Mouse (Mus musculus): Measurements from ENCODE around the gene Dscaml1. TPM values are rescaled to one million over a fixed set of nuclear protein-coding genes. Genes with fewer than 3 reads are reported as not detected.

The Dscaml1 gene
- polyA plus RNA-seq, 1 experiment = 1.3 TPM

DNA sequence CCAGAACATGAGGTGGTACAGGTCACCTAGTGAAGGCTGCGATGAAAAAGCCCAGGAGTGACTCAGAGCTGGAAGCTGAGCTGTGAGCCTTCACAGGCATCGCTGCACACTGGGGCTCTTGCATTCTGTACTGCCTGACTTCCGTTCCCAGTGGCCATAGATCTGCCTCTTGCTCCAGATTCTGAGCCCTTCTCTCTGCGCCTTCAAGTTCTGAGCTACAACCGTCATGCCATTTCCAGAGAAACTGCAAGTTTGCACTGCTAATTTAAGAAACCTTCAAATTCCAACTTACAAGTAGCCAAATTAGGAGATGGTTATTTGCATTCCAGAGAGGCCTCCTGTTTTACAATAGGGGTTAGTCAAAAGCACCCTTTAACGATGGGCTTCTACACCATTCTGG is 93.4 kb downstream of the Dscaml1 start:
- H3K27ac ChIP-seq (ENCODE audit: insufficient read depth, low read length) = no peak overlapping the region
- WGBS = 78% methylated on average over 6 of the region's 6 CpGs
- DNase-seq (ENCODE audit: low read depth in 1 of 2, low spot score in 2 of 2) = no peak
- H3K4me3 ChIP-seq (ENCODE audit: extremely low read depth, insufficient read depth, insufficient read length) = no peak overlapping the region
- no peaks in the 10 kb centered on the region for H3K27me3 ChIP-seq (ENCODE audit: control insufficient read depth, insufficient read depth, low read length)
- H3K36me3 ChIP-seq (ENCODE audit: control insufficient read depth, insufficient read depth, low read length) = no peaks in the 10 kb centered on the region
- H3K4me1 ChIP-seq (ENCODE audit: control insufficient read depth, insufficient read depth, insufficient read length) = no peaks in the 10 kb centered on the region
- TF ChIP-seq POLR2A (IDR thresholded peaks at IDR 0.05; ENCODE audit: low read depth, low read length) (no peak), CTCF (IDR thresholded peaks at IDR 0.05; ENCODE audit: extremely low read depth, insufficient read depth, insufficient read length, insufficient replicate concordance) (no peak)

DNA sequence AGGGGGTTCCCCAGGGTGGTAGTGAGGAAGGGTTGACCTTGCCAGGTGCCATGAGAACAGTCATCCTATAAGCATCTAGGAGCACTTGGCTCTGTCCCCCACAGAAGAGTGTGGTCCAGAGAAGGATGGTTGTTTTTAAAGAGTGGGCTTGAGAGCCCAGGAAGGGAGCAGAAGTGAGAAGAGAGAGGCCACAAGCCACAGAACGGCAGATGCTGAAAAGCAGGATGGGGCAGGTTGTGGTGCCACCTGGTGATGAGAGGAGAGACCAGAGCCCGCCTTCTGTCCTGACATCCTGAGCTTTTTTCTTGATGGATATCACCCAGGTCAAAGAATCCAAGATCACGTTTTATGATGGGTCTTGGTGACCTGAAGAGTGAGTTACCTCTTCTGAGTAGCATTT is 96.4 kb downstream of the Dscaml1 start:
- Histone ChIP-seq H3K4me3 (ENCODE audit: extremely low read depth, insufficient read depth, insufficient read length) (no peak overlapping the region), H3K4me1 (ENCODE audit: control insufficient read depth, insufficient read depth, insufficient read length) (no peaks in the 10 kb centered on the region), H3K27me3 (ENCODE audit: control insufficient read depth, insufficient read depth, low read length) (no peaks in the 10 kb centered on the region), H3K36me3 (ENCODE audit: control insufficient read depth, insufficient read depth, low read length) (no peaks in the 10 kb centered on the region), H3K27ac (ENCODE audit: insufficient read depth, low read length) (no peak overlapping the region)
- DNase-seq (ENCODE audit: low read depth in 1 of 2, low spot score in 2 of 2) = no peak
- 44% methylated on average over 3 of the region's 3 CpGs for WGBS
- TF ChIP-seq POLR2A (IDR thresholded peaks at IDR 0.05; ENCODE audit: low read depth, low read length) = no peak
- no peak for TF ChIP-seq CTCF (IDR thresholded peaks at IDR 0.05; ENCODE audit: extremely low read depth, insufficient read depth, insufficient read length, insufficient replicate concordance)

DNA sequence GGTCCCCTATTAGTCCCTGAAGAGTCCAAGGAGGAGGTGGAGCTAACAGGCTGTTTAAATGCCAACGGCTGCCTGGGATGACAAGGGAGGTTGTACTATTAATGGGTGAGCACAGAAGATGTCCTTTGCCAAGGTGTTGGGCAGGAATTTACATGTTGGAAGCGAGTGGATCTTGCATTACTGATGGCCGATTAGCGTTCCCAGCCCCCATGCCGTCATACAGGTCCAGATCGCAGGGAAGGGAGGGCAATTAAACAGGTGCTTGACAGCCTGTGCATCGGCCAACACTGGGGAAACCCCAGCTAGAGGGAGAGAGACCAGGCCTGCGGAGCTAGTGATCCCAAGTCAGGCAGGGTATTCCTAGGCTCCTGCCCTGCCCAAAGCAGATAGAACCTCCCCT is 98.1 kb downstream of the Dscaml1 start:
- Histone ChIP-seq H3K27me3 (ENCODE audit: control insufficient read depth, insufficient read depth, low read length) (no peaks in the 10 kb centered on the region), H3K4me1 (ENCODE audit: control insufficient read depth, insufficient read depth, insufficient read length) (no peaks in the 10 kb centered on the region), H3K36me3 (ENCODE audit: control insufficient read depth, insufficient read depth, low read length) (no peaks in the 10 kb centered on the region), H3K4me3 (ENCODE audit: extremely low read depth, insufficient read depth, insufficient read length) (no peak overlapping the region), H3K27ac (ENCODE audit: insufficient read depth, low read length) (no peak overlapping the region)
- DNase-seq (ENCODE audit: low read depth in 1 of 2, low spot score in 2 of 2) = no peak
- 89% methylated on average over 8 of the region's 8 CpGs for WGBS
- TF ChIP-seq CTCF (IDR thresholded peaks at IDR 0.05; ENCODE audit: extremely low read depth, insufficient read depth, insufficient read length, insufficient replicate concordance) (no peak), POLR2A (IDR thresholded peaks at IDR 0.05; ENCODE audit: low read depth, low read length) (no peak)

DNA sequence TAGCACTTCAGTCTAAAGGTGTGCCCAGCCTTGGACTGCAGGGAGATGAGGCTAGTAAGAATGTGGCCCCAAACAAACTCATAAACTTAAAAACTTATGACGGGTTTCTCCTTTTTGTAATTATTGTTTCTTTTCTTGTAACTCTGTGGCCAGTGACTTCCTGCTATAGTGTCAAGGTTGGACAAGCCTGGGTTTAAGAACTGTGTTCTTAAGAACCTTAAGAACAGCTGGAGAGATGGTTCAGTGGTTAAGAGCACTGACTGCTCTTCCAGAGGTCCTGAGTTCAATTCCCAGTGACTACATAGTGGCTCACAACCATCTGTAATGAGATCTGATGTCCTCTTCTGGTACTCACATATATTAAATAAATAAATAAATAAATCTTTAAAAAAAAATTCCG is 106.8 kb downstream of the Dscaml1 start:
- Histone ChIP-seq H3K27me3 (ENCODE audit: control insufficient read depth, insufficient read depth, low read length) (no peaks in the 10 kb centered on the region), H3K36me3 (ENCODE audit: control insufficient read depth, insufficient read depth, low read length) (no peaks in the 10 kb centered on the region), H3K27ac (ENCODE audit: insufficient read depth, low read length) (no peak overlapping the region), H3K4me1 (ENCODE audit: control insufficient read depth, insufficient read depth, insufficient read length) (no peaks in the 10 kb centered on the region), H3K4me3 (ENCODE audit: extremely low read depth, insufficient read depth, insufficient read length) (no peak overlapping the region)
- TF ChIP-seq POLR2A (IDR thresholded peaks at IDR 0.05; ENCODE audit: low read depth, low read length) (no peak), CTCF (IDR thresholded peaks at IDR 0.05; ENCODE audit: extremely low read depth, insufficient read depth, insufficient read length, insufficient replicate concordance) (no peak)
- 49% methylated on average over 2 of the region's 2 CpGs for WGBS
- DNase-seq (ENCODE audit: low read depth in 1 of 2, low spot score in 2 of 2) = no peak

DNA sequence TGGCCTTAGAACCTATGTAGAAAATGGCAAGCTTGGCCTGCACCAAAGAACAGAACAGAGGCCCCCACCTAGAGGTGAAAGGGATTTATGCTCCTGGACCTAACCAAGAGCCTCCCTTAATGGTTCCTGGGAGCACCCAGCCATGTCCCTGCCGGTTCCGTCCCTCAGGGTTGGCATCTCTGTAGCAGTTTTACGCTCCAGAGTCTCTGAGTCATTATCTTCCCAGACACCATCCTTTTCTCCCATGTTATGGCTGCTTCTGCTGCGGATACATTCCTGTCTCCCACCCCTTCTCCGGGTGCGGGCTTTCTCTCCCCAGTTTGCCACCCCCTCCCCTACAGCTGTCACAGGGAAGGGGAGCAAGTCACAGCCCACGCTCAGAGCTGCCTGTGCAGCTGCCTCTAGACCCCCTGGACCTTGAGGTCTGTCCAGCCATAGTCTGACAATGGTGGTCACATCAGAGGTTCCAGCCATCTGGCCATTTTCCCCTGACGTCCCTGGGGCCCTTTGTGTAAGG is 108.1 kb downstream of the Dscaml1 start:
- no peaks in the 10 kb centered on the region for H3K27me3 ChIP-seq (ENCODE audit: control insufficient read depth, insufficient read depth, low read length)
- no peaks in the 10 kb centered on the region for H3K4me1 ChIP-seq (ENCODE audit: control insufficient read depth, insufficient read depth, insufficient read length)
- no peak for DNase-seq (ENCODE audit: low read depth in 1 of 2, low spot score in 2 of 2)
- H3K4me3 ChIP-seq (ENCODE audit: extremely low read depth, insufficient read depth, insufficient read length) = no peak overlapping the region
- WGBS = 85% methylated on average over 8 of the region's 8 CpGs
- no peak overlapping the region for H3K27ac ChIP-seq (ENCODE audit: insufficient read depth, low read length)
- H3K36me3 ChIP-seq (ENCODE audit: control insufficient read depth, insufficient read depth, low read length) = no peaks in the 10 kb centered on the region
- TF ChIP-seq POLR2A (IDR thresholded peaks at IDR 0.05; ENCODE audit: low read depth, low read length) (no peak), CTCF (IDR thresholded peaks at IDR 0.05; ENCODE audit: extremely low read depth, insufficient read depth, insufficient read length, insufficient replicate concordance) (no peak)

DNA sequence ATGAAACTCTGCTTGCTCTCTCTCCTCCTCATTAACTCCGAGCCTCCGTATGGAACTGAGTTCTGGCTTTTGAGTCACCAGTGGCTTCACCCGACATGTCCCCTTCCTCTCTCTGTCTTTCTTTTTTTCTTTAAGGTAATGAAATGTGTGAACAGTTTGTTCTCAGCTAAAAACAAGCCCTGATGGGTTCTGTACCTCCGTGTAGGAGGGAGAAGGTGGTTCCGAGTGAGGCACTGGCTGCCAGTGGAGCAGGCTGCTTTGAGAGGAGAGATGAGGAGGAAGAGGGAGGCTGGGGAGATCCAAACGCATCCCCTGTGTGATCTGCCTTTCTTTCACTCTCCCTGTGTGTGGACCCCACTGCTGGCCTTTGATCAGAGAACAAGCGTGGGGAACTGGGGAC is 111.2 kb downstream of the Dscaml1 start:
- Histone ChIP-seq H3K4me1 (ENCODE audit: control insufficient read depth, insufficient read depth, insufficient read length) (no peaks in the 10 kb centered on the region), H3K27ac (ENCODE audit: insufficient read depth, low read length) (no peak overlapping the region), H3K27me3 (ENCODE audit: control insufficient read depth, insufficient read depth, low read length) (no peaks in the 10 kb centered on the region), H3K36me3 (ENCODE audit: control insufficient read depth, insufficient read depth, low read length) (no peaks in the 10 kb centered on the region), H3K4me3 (ENCODE audit: extremely low read depth, insufficient read depth, insufficient read length) (no peak overlapping the region)
- WGBS = 81% methylated on average over 7 of the region's 7 CpGs
- no peak for TF ChIP-seq CTCF (IDR thresholded peaks at IDR 0.05; ENCODE audit: extremely low read depth, insufficient read depth, insufficient read length, insufficient replicate concordance)
- no peak for TF ChIP-seq POLR2A (IDR thresholded peaks at IDR 0.05; ENCODE audit: low read depth, low read length)
- no peak for DNase-seq (ENCODE audit: low read depth in 1 of 2, low spot score in 2 of 2)

DNA sequence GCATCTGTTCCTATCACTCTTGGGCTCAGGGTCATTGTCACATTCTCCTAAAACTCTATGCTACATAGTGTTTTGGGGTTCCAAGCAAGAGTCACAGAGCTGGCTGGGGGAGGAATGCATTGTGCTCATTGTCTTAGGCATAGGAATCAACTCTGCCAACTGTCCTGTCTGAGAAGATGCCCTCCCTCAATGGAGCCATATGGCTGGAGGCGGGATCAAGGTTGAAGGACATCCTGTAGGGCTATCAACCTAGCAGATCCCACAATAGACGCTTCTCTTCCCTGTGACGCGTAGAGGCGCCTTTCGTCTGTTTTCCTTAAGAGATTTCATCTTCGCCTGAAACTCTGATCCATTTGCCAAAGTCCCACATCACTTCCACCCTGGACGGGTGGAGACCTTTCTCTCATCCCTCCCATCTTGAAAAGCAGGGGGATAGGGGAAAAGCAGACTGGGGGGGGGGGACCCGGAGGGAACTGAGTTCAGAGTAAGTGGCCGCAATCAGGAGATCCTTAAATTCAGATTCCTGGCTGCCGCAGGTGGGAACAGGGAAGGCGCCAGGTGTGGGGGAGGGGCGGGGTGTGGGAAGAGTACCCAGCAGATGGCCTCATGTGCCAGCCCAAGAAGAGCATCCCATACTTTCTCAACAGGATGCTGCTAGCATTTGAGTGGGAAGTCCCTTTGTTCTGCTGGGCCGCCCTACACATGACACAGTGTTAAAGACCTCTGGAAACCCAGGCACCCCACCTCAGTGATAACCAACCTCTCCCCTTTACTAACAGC is 113.0 kb downstream of the Dscaml1 start:
- H3K4me1 ChIP-seq (ENCODE audit: control insufficient read depth, insufficient read depth, insufficient read length) = no peaks in the 10 kb centered on the region
- no peaks in the 10 kb centered on the region for H3K36me3 ChIP-seq (ENCODE audit: control insufficient read depth, insufficient read depth, low read length)
- H3K4me3 ChIP-seq (ENCODE audit: extremely low read depth, insufficient read depth, insufficient read length) = no peak overlapping the region
- 83% methylated on average over 14 of the region's 14 CpGs for WGBS
- H3K27ac ChIP-seq (ENCODE audit: insufficient read depth, low read length) = no peak overlapping the region
- no peak for DNase-seq (ENCODE audit: low read depth in 1 of 2, low spot score in 2 of 2)
- TF ChIP-seq POLR2A (IDR thresholded peaks at IDR 0.05; ENCODE audit: low read depth, low read length) (no peak), CTCF (IDR thresholded peaks at IDR 0.05; ENCODE audit: extremely low read depth, insufficient read depth, insufficient read length, insufficient replicate concordance) (no peak)
- H3K27me3 ChIP-seq (ENCODE audit: control insufficient read depth, insufficient read depth, low read length) = no peaks in the 10 kb centered on the region
